Mouse (Mus musculus) spleen, postnatal 10 days (tissue): ENCODE measurements around the gene Surf1.
"Not testable (repeated sequence)": the region's sequence is repeated elsewhere in the genome, so short reads cannot be mapped to it uniquely, and the experiment has no call there.

Experiments used
- DNase-seq, 2 experiments: peaks; one replicate each; pipeline ENCODE4 v3.0.0; 2021 to 2022; ENCODE audit warnings: low spot score in 2 of 2

The Surf1 gene

DNA sequence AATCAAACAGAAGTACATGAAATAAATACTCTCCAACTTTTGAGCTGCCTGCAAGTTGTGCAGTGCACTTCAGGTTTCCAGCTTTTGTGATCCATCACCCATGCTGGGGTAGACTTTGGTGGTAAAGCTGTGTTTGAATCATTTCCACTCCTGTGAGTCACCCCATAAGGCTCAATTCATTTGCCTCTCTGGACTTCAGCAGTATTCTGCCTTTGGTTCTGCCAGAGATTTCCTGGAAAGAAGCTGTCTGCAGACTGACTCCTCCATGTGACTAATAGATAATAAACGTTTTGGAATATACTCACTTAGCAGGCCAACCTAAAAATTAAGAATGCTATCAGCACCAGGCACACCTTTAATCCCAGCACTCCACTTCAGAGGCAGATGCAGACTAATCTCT, 15.6 kb downstream of the Surf1 start:
- no peak for DNase-seq

DNA sequence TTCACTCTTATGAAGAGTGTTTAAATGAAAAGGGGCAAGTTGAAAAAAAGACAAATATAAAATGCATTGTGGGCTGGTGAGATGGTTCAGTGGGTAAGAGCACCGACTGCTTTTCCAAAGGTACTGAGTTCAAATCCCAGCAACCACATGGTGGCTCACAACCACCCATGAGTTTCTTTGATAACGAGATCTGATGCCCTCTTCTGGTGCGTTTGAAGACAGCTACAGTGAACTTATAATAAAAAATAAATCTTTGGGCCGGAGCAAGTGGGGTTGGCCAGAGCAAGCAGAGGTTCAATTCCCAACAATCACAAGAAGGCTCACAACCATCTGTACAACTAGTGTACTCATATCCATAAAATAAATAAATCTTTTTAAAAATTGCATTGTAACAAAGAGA, 20.4 kb downstream of the Surf1 start:
- no peak for DNase-seq

DNA sequence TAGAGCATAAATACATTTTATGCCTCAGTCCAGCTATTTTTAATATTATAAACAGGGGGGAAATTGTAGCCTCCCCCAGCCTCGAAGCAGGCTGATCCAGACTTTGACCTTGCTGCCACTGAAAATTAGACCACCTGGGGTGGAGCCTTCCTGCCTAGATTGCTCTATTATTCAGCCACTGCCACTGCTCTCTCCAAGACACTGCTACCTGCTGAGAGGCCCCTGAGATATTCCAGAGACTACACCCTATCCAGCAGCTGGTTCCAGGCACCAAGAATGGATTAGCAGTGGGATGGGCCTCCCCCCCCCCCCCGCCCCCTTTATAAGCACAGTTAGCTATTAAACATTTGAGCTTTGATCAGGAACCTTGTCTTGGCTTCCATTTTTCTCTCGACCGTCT, 30.2 kb downstream of the Surf1 start:
- not testable (repeated sequence) for DNase-seq

DNA sequence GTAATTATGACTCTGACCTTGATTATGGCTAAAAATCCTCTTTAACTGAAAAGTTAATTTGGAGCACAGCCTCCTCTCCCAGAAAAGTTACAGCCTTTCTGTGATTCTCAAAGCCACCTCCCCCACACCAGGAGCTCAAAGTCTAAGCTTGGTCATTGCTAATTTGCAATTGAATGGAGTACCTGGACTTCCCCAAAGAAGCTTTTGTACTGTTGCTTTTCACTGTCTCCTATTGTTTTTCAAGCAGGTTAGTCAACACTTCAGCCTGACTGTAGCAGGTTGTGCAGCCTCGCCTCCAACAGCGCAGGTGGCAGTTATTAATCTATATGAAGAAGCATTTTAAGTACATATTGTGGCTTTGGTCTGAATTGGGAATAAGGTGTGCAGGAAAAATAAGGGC, 30.8 kb downstream of the Surf1 start:
- DNase-seq, result not testable (repeated sequence)

DNA sequence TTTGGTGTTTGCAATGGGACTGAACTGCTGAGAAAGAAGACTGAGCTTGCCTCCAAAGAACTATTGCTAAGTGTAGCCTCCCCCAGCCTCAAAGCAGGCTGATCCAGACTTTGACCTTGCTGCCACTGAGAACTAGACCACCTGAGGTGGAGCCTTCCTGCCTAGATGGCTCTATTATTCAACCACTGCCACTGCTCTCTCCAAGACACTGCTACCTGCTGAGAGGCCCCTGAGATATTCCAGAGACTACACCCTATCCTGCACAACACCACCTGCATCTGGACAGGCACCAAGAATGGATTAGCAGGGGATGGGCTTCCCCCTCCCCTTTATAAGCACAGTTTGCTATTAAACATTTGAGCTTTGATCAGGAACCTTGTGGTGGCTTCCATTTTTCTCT, 37.8 kb downstream of the Surf1 start:
- DNase-seq, result no peak

DNA sequence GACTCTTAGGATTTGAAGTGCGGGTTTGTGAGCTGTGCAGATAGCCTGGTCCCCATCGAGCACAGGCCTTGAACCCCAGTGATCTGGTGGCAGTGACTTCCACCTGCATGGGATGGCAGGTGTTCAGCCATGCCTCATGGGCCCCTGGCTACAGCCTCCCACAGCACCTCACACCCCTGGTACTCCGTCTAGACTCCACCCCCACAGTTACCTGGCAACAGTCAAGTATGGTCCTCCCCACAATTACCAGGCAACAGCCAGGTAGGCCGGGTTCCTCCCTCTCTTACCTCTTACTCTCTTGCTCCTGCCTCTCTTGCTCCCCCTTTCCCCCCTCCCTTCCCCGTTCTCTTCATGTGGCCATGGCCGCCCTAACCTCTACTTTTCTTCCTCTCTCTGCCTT, 45.7 kb downstream of the Surf1 start:
- no peak for DNase-seq

DNA sequence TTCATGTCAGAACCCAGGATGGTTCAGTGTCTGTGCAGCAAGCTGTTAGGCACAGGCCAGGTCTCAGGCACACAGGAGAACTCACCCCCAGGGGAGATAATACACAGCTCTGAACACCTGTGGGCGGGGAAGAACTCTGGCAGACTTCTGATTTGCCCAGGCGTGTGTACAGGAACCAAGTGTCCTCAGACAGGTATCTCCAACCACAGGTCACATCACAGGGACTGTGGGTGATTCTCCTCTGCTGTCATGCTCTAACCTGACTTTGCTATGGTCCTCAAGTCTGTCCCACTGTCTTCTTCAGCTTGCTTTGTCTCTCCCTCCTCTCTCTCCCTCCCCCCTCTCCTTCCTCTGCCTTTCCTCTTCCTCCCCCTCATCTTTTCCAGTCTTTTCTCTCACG, 51.5 kb downstream of the Surf1 start, which contains the start of gene Abo:
TSS of gene Abo (minus strand) at position 101 of the 400 bp plus-strand sequence.
- no peak for DNase-seq
